Mouse (Mus musculus): ENCODE results near the gene 4933430I17Rik.
A peak's percentile ranks its signal among the peaks of the same experiment; 100 is the strongest.
"Not testable (repeated sequence)": the region's sequence is repeated elsewhere in the genome, so short reads cannot be mapped to it uniquely, and the experiment has no call there.

4933430I17Rik gene

GRCm38 (mm10) chr4:62524651-62525488 lies at the start of gene 4933430I17Rik, which contains the start of gene Pole3:
TSS of gene 4933430I17Rik (plus strand) at chr4:62525369.
TSS of gene Pole3 (minus strand) at chr4:62525068.
- peak; percentile 98 for DNase-seq (ENCODE audit: extremely low spot score, low read depth, low spot score)

GRCm38 (mm10) chr4:62475793-62476192 lies 49.4 kb upstream of the 4933430I17Rik start:
- no peak for DNase-seq (ENCODE audit: extremely low spot score, low read depth, low spot score)

- no peak for DNase-seq (ENCODE audit: extremely low spot score, low read depth, low spot score)
These were observed 47.5 kb upstream of the 4933430I17Rik start for GRCm38 (mm10) chr4:62477542-62478244.

DNA sequence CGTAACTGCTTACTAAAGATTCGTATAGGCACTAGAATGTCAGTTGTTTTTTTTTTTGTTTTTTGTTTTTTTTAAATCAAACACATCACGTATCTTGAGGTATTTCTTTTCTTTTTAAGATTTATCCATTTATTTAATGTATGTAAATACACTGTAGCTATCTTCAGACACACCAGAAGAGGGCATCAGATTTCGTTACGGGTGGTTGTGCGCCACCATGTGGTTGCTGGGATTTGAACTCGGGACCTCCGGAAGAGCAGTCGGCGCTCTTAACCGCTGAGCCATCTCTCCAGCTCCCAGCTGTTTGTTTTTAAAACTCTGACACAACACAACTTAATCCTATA lies 45.6 kb upstream of the 4933430I17Rik start:
- DNase-seq (ENCODE audit: extremely low spot score, low read depth, low spot score) = not testable (repeated sequence)

DNA sequence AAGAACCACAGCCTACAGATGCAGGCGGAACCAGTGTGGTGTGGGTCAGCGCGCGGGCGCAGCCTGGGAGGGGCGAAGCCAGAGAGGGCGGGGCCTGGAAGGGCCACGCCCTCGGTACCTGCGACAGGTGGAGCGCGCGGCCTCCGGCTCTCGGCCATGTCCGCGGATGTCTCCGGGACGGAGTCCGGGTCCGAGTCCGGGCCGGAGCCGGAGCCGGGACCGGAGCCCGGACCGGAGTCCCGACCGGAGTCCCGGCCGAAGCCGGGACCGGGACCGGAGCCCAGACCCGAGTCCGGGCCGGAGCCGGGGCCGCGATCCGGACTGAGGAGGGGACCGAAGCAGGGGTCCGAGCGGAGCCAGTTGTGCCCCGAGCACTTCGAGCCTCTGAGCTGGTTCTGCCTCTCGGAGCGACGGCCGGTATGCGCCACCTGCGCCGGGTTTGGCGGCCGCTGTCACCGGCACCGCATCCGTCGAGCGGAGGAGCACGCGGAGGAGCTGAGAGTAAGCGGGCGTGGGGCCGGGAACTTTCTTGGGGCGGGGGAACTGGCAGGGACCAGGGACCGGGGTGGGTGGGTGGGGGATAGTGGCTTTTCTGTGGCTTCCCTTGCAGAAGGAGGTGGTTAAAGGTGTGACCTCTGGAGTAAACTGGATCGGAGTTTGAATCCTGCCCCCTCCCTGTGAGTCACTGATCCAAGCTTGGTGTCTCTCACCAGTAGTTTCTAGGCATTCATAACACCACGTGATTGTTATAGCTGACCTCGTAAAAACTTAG lies 45.0 kb upstream of the 4933430I17Rik start, which contains the start of gene Bspry:
TSS of gene Bspry (plus strand) at position 117 of the 772 bp plus-strand sequence.
- DNase-seq (ENCODE audit: extremely low spot score, low read depth, low spot score) = no peak

DNA sequence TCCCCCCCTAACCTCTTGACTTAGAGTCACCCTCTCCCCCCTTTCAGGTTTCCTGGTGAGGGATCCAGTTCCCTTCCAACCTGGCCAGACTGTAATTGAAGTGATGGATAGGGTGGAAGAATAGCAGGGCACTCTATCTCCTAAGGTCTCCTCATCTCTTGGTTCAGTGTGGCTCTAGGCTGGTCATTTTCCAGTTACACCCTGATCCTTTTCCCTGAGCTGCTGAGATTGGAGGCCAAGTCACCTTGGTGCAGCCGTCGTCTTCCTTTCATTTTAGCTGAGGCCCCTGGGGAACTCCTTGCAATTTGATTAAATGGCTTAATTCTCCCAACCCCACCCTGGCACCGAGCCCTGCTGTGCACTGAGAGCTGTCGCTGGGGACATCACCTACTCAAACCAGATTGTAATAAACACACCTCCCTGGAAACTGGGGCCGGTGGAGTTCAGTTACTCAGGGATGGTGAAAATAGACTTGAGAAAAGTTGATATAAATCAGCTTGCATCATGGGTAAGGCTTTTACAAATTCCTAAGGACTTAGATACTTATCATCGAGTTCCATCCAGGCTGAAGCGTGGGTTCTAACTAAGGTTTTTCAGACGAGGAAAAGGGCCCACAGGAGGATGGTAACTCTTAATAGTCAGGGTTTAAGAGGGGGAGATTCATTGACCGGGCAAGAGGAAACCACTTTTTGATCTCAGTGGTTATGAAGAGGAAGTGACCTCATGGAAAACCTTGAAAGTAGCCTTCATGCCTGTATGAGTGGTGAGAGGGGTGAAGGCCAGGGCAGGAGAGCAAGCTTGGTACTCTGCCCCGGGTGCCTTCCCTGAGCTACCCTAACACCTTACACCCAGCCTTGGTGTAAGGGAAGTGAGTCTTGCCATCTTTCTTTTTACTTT lies 44.2 kb upstream of the 4933430I17Rik start:
- DNase-seq (ENCODE audit: extremely low spot score, low read depth, low spot score) = no peak

DNA sequence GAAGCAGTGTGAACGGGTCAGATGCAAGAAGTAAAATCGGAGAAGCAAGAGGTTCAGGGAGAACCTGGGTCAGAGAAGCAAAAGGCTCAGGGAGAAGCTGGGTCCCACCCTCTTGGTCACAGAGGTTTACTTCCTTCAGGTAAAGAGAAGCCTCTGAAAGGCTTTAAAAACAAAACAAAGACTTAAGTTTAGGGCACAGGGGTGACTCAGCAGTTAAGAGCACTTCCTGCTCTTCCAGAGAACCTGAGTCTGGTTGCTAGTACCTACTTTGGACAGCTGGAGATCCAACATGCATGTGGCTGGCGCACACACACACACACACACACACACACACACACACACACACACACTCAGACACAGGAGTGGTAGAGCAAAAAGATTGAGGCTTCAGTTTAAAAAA lies 40.2 kb upstream of the 4933430I17Rik start:
- DNase-seq (ENCODE audit: extremely low spot score, low read depth, low spot score) = no peak

DNA sequence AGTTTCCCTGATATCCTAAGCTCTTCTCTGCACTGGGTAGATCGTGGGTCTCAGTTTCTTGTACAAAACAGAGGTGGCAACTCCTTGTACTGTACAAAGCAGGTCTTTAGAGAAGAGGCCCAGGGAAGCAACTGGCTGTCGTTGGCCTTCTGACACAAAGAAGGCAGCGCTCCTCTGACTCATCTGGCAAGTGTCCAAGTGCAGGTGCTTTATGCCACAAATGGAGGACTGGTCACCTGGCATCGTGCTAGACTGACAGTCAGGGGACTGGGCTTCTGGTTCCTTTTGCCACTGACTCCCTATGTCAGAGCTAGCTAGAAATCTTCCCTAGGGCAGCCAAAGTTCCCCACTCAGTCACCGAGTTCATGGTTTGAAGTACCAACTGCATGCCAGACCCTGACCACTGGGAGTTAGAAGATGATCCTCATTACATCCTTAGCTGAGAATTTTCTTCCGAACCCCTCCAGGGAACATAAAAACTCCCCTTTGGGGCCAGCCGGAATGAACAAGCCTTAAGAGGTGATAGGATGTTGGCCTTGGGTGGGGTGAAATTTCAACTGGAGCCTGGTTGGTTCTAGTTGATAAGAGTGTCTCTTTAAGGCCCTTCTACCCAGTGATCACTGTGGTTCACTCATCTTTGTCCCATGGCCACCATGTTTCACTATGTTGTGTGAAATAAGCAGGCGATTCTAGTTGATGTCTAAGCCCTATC lies 39.6 kb upstream of the 4933430I17Rik start:
- DNase-seq (ENCODE audit: extremely low spot score, low read depth, low spot score) = no peak

- DNase-seq (ENCODE audit: extremely low spot score, low read depth, low spot score) = no peak
These were observed 38.9 kb upstream of the 4933430I17Rik start for GRCm38 (mm10) chr4:62486162-62486696.

- DNase-seq (ENCODE audit: extremely low spot score, low read depth, low spot score) = no peak
These were observed 38.0 kb upstream of the 4933430I17Rik start for GRCm38 (mm10) chr4:62487172-62487571.

DNA sequence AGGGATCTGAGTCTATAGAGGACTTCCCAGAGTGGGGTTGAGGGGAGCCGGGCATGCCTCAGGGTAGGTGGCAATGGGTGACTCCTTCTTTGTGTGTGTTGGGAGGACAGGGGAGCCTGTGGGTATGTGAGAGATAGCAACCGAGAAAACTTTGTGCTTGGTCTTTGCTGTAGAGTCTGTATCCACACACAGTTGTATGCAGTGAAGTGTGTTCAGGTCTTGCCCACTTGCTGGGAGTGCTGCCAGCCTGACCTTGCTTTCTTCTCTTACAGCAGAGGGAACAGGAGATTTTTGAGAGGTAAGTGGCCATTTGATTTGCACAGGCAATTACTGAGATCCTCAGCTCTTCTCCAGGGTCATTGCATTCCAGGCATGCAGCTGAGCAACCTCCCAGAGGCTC lies 37.3 kb upstream of the 4933430I17Rik start:
- DNase-seq (ENCODE audit: extremely low spot score, low read depth, low spot score) = no peak

GRCm38 (mm10) chr4:62492682-62493081 lies 32.5 kb upstream of the 4933430I17Rik start:
- DNase-seq (ENCODE audit: extremely low spot score, low read depth, low spot score) = no peak

GRCm38 (mm10) chr4:62494230-62494629 lies 30.9 kb upstream of the 4933430I17Rik start:
- DNase-seq (ENCODE audit: extremely low spot score, low read depth, low spot score) = no peak

DNA sequence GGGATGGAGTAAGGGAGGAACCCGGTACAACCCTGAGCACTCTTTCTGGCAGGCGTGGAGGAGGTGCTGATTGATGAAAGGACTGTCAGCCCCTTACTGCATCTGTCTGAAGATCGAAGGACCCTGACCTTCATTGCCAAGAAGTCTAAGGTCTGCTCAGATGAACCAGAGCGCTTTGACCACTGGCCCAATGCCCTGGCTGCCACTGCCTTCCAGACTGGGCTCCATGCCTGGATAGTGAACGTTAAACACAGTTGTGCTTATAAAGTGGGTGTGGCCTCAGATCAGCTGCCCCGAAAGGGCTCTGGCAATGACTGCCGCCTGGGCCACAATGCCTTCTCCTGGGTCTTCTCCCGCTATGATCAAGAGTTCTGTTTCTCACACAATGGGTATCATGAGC lies 29.2 kb upstream of the 4933430I17Rik start:
- DNase-seq (ENCODE audit: extremely low spot score, low read depth, low spot score) = no peak

GRCm38 (mm10) chr4:62496815-62497214 lies 28.4 kb upstream of the 4933430I17Rik start:
- DNase-seq (ENCODE audit: extremely low spot score, low read depth, low spot score) = no peak

DNA sequence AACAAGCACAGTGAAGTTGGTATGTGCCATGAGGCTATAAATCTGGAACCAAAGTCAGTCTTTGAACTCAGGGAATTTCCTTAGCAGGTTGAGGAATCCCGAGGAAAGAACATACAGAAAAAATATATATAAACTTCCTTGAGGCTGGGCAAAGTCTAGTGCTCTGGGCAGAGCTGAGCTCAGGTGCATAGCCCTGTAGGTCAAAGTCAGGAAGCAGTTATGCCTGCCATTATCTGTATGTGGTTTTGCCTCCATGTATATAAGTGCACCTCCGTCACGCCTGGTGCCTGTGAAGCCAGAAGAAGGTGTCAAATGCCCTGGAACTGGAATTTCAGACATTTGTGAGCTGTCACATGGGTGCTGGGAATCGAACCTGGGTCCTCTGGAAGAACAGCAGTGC lies 24.4 kb upstream of the 4933430I17Rik start:
- no peak for DNase-seq (ENCODE audit: extremely low spot score, low read depth, low spot score)

DNA sequence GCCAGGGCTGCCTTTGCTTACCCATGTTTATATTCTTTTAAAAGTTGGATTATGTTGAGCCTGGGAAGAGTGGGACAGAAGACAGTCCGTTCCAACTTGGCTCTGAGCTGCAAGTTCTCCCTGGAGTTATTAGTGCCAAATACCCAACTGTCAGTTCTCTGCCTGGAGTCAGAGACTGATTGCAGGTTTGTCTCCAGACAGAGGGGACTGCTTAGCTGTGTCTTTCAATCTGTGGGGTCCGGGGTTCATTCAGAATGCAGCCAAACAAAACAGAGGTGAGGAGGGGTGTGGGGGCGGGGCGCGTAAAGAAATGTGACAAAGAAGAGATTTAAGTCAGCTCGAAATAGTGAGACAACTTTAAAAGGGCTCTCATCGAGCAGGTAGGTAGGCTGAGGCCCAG lies 23.6 kb upstream of the 4933430I17Rik start:
- DNase-seq (ENCODE audit: extremely low spot score, low read depth, low spot score) = no peak

DNA sequence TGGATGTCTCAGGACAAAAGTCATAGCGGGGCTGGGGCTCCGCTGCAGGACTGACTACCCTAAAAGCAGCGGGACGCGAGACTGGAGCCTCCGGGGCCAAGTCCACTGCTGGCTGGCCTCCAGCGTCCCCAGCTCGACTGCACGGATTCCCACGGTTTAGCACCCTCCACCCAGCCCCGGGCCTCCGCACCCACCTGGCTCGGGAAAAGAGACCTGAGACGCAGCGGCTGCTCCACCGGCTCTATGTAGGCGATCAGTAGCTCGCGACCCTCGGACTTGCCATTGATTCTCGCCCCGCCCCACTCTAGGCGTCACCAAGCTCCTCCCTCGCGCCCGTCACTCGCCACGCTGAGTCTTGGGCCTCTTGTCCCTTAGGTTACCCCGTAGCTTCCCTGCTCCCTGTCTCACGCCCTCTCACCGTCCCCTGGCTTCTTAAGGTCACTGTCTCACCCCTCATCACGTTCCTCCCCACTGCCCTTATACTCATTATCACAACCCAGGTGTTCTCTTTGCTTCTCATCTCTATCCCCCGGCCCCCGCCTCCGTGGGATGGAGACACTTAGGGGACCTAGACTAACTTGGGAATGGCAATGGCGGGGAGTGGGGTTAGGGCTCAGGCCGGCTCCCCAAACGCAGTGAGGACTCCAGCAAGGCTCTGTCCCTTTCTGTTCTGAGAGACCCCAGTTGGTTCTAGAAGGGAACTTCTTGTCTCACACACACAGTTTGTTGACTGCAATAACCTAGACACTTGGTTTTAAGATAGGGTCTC lies 23.0 kb upstream of the 4933430I17Rik start:
- DNase-seq (ENCODE audit: extremely low spot score, low read depth, low spot score) = no peak

DNA sequence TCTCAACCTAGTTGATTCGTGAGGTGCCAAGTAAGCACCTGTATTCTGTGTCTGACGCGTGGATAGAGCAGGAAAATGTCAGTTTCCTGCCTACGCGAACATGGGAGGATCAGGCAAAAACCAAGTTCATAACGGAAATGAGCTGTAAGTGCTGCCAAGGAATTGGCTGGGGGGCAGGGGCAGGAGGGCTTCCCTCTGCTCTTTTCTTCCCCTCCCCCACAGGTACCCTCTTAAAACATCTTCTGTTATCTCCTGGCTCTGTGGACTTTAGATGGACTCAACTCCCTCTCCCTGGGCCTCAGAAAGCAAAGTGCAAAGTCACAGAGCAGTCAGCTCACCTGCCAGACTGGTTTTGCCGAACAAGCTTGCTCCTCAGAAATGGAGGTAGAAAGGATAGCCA lies 22.2 kb upstream of the 4933430I17Rik start:
- no peak for DNase-seq (ENCODE audit: extremely low spot score, low read depth, low spot score)
